ENCODE assay signal across 12 mouse cellular contexts in the genomic region with DNA sequence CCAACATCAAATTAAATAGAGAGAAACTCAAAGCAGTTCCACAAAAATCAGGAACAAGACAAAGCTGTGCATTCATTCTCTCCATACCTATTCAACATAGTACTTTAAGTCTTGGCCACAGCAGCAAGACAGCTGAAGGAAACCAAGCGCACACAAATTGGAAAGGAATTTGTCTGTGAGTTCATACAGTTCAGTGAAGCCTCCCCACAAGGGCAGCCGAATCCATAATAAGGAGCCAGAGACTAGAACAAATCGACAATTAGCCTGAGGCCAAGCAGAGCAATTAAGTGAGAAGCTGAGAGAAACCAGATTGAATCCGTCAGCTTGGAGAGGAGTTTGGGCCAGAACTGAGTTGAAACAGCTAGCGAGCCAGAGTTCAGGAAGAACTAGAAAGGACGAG.
"Had no signal": no experiment of that assay in that cellular context is flagged by ENCODE, and none has a peak within 500 bp of the region (broad histone marks: within the 10 kb centered on the region; RNA-seq: fewer than 3 reads in every experiment).

No protein-coding gene starts in this region.

- DNase-seq: liver, postnatal 0 days; lung, adult 2 months; lung, postnatal 14 days; lung, postnatal 36 days; midbrain, embryonic 14.5 days; right cerebral cortex, adult 18-20 months; right cerebral cortex, postnatal 25 days; right cerebral cortex, postnatal 4 days; spleen, adult 18-20 months; thymus, adult 18-20 months; thymus, postnatal 14 days; thymus, postnatal 36 days had no signal
